Mouse (Mus musculus) kidney, adult 10 weeks (tissue): ENCODE results near the gene Lix1. TPM values are rescaled to one million over a fixed set of nuclear protein-coding genes. Genes with fewer than 3 reads are reported as not detected.

ENCODE experiments used
- polyA plus RNA-seq: library from polyadenylated mRNA; stranded (reverse); fragments of 350-450 nt; fragmentation: Illumina TruSeq; extraction: RNeasy Lipid Tissue Mini Kit (QIAGEN cat#74804); gene quantifications from one replicate; pipeline ENCODE4 v1.2.3, GENCODE M21; 2014; ENCODE audit warnings: low read depth, low replicate concordance

Gene Lix1
- polyA plus RNA-seq, result 7.9 TPM

DNA sequence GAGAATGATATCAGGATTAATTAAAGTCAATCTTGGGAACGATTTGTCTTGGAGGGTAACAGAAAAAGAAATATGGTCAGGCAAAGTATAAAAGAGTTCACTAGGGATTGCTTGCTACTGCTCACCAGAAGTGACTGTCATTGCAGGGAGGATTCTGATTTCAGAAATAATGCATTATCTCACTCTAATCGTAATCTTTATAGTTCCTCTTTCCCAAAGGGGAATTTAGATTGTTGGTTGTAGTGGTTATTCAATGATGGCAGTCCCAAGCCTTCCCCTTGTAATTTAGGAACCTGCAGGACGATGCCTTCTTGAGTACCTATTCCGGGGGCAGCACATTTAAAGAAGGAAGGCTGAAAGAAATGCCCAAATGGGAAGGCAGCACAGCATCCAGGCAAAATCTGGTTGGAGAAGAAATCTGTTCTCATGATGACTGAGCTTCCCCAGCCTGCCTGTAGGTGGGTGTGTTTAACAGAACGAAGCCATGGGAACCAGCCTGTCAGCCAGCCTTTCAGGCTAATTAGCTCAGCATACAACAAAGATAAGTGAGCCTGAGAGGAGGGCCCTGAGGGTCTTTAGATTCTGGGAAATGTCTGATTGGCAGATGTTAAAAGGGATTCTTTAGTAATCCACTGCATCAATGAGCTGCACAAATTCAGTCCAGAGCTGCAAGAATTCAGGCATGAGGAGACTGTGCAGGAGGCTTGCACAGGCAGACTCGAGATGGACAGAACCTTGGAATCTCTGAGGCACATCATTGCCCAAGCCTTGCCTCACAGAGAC is at the start of gene Lix1:
Gene Lix1, plus strand, starts transcription at position 451 of the 783 bp plus-strand sequence.

DNA sequence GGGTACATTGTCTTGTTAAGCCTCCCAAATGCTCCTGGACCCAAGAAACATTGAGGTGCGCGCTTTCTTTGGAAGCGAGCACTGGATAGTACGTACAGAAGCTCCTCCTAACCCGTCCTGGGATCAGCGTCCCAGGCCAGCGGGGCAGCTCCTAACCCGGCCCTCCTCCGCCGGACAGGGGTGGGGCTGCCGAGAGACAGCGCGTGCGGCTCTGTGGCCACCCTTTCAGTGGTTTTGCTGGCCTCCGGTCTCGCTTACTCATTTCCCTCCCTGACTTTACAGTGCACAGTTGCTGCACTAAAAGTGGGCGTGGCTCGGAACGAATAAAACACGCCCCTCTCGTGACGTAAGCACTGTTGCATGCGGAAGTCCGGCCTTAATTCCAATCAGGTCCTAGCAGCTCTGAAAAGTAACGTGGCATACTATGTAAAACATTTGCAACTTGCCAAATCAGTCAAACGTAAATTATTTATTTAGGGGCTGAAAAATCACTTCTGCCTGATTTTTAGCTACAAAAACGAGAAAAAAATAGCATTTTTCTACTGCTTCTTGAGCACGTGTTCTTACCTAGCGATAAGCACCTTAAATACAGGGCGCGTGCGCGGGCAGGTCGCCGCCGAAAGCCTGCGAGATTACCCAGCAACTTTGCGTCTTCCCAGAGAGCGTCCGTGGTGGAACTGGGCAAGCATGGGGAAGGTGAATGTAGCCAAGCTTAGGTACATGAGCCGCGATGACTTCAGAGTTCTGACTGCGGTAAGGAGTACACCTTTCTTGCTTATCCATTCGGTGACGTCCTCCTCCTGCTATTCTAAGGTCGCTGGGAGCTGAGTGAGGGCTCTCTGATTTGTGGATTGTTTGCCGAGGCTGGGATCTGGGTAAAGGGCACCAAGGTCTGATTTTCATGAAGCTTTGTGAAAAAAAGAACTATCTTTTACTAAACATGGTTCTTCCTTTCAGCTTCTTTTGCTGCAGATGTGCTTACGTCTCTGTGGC is 28.3 kb upstream of the Lix1 start, which contains the start of gene Riok2:
Gene Riok2, plus strand, starts transcription at position 392 of the 993 bp plus-strand sequence.

Other genes with a start within 250 kb of the Lix1 start
- 64.8 TPM for gene Riok2, start 28.4 kb upstream of the Lix1 start, polyA plus RNA-seq
- 89.6 TPM for gene Lnpep, start 222.4 kb downstream of the Lix1 start, polyA plus RNA-seq